Mouse (Mus musculus): ENCODE results near the gene Scaf1. TPM values are rescaled to one million over a fixed set of nuclear protein-coding genes. Genes with fewer than 3 reads are reported as not detected.

Scaf1 gene
- polyA plus RNA-seq, 1 experiment from 2014 or later, result 40.5 TPM

GRCm38 (mm10) chr7:44985595-44986191, 30.5 kb downstream of the Scaf1 start:
- DNase-seq (ENCODE audit: low spot score), result peak; percentile 94
- no peaks in the 10 kb centered on the region for H3K9me3 ChIP-seq
- WGBS, result under 1% methylated on average over 41 of the region's 45 CpGs
- H3K27ac ChIP-seq, result peak overlapping the region; percentile 99
- peaks cover 34% of the 10 kb centered on the region for H3K4me1 ChIP-seq
- peak overlapping the region; percentile 95 for H3K4me3 ChIP-seq
- H3K36me3 ChIP-seq, result peaks cover 53% of the 10 kb centered on the region
- no peaks in the 10 kb centered on the region for H3K27me3 ChIP-seq (ENCODE audit: insufficient read depth, poor library complexity, severe bottlenecking)

- 49% methylated on average over 3 of the region's 3 CpGs for WGBS
- Histone ChIP-seq H3K4me1 (peaks cover 34% of the 10 kb centered on the region), H3K4me3 (peak overlapping the region; percentile 95), H3K27ac (0 out of 2 replicates have a peak overlapping the region, but pooled peaks have one; percentile 99), H3K27me3 (ENCODE audit: insufficient read depth, poor library complexity, severe bottlenecking) (no peaks in the 10 kb centered on the region), H3K36me3 (peaks cover 53% of the 10 kb centered on the region), H3K9me3 (no peaks in the 10 kb centered on the region)
- DNase-seq (ENCODE audit: low spot score), result no peak
Measured at GRCm38 (mm10) chr7:44984833-44985164, 31.4 kb downstream of the Scaf1 start.

DNA sequence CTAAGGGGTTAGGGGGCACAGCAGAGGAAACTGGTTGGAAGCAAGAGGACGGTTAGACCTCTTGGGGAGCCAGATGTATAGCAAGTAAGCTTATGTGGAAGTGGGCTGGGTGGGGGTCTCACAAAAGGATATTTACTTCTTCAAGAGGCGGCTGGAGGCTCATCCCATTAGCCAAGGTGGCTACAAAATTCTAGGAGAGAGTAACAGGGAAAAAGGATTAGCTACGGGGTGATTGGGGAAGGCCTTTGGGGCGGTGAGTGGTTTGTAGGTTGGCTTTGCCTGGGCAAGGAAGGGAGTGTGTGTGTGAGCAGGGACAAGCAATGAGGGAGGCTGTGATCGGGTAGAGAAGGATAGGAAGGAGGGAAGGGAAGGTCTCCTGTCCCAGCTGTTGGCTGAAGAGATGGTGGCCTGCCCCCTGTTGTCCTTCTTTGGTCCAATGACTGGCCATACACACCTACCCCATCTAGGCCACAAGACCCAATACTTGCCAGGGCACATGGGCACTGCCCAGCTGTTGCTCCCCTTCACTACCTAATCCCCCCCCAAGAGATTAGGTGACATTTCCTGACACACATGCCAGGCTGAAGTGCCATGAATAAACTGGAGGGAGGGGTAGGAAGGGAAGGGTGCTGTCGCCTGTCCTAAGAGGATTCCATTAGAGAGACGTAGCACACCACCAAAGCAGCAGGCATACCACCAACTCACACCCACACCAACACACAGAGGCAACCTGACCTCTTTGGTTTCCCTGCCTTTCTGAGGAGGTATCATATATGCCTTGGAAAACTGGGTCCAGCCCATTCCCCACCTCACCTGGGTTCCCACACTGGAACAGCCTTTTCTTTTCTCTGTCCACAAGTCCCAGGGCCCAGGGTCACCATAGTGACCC, 32.0 kb downstream of the Scaf1 start:
- Histone ChIP-seq H3K4me1 (peaks cover 33% of the 10 kb centered on the region), H3K27me3 (ENCODE audit: insufficient read depth, poor library complexity, severe bottlenecking) (no peaks in the 10 kb centered on the region), H3K36me3 (peaks cover 53% of the 10 kb centered on the region), H3K9me3 (no peaks in the 10 kb centered on the region), H3K4me3 (peak overlapping the region; percentile 95), H3K27ac (0 out of 2 replicates have a peak overlapping the region, but pooled peaks have one; percentile 8)
- DNase-seq (ENCODE audit: low spot score), result no peak
- WGBS, result 76% methylated on average over 7 of the region's 7 CpGs

GRCm38 (mm10) chr7:44983085-44983484, 33.1 kb downstream of the Scaf1 start:
- no peak overlapping the region for H3K4me3 ChIP-seq
- H3K9me3 ChIP-seq, result no peaks in the 10 kb centered on the region
- H3K27ac ChIP-seq, result no peak overlapping the region
- 41% methylated on average over 6 of the region's 6 CpGs for WGBS
- H3K4me1 ChIP-seq, result peaks cover 26% of the 10 kb centered on the region
- peaks cover 59% of the 10 kb centered on the region for H3K36me3 ChIP-seq
- DNase-seq (ENCODE audit: low spot score), result peak; percentile 91
- H3K27me3 ChIP-seq (ENCODE audit: insufficient read depth, poor library complexity, severe bottlenecking), result no peaks in the 10 kb centered on the region

GRCm38 (mm10) chr7:44981539-44981938, 34.6 kb downstream of the Scaf1 start:
- peaks cover 25% of the 10 kb centered on the region for H3K4me1 ChIP-seq
- no peak overlapping the region for H3K27ac ChIP-seq
- DNase-seq (ENCODE audit: low spot score), result no peak
- 96% methylated on average over 8 of the region's 8 CpGs for WGBS
- H3K36me3 ChIP-seq, result peaks cover 74% of the 10 kb centered on the region
- no peak overlapping the region for H3K4me3 ChIP-seq
- H3K9me3 ChIP-seq, result no peaks in the 10 kb centered on the region
- no peaks in the 10 kb centered on the region for H3K27me3 ChIP-seq (ENCODE audit: insufficient read depth, poor library complexity, severe bottlenecking)

DNA sequence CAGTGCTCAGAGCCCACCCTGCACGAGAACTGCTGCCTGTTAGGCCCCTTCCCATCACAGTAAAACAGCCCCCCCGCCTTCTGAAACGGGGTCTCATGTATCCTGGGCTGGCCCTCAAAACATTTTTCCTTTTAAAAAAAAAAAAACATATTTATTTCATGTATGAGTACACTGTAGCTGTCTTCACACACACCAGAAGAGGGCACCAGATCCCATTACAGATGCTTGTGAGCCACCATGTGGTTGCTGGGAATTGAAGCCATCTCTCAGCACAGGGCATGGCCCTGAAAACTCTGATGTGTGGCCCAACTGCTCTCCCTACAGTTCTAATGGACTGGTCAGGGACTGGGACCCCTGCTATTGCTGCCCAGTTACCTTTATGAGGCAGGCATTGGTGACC, 37.9 kb downstream of the Scaf1 start:
- H3K4me3 ChIP-seq, result no peak overlapping the region
- no peak overlapping the region for H3K27ac ChIP-seq
- H3K36me3 ChIP-seq, result peaks cover 78% of the 10 kb centered on the region
- DNase-seq (ENCODE audit: low spot score), result no peak
- no peaks in the 10 kb centered on the region for H3K9me3 ChIP-seq
- peaks cover 20% of the 10 kb centered on the region for H3K4me1 ChIP-seq
- H3K27me3 ChIP-seq (ENCODE audit: insufficient read depth, poor library complexity, severe bottlenecking), result no peaks in the 10 kb centered on the region
- WGBS, result 93% methylated on average over 3 of the region's 3 CpGs

- 30% methylated on average over 6 of the region's 6 CpGs for WGBS
- H3K27me3 ChIP-seq (ENCODE audit: insufficient read depth, poor library complexity, severe bottlenecking), result no peaks in the 10 kb centered on the region
Measured at GRCm38 (mm10) chr7:44975117-44975419, 41.1 kb downstream of the Scaf1 start.

DNA sequence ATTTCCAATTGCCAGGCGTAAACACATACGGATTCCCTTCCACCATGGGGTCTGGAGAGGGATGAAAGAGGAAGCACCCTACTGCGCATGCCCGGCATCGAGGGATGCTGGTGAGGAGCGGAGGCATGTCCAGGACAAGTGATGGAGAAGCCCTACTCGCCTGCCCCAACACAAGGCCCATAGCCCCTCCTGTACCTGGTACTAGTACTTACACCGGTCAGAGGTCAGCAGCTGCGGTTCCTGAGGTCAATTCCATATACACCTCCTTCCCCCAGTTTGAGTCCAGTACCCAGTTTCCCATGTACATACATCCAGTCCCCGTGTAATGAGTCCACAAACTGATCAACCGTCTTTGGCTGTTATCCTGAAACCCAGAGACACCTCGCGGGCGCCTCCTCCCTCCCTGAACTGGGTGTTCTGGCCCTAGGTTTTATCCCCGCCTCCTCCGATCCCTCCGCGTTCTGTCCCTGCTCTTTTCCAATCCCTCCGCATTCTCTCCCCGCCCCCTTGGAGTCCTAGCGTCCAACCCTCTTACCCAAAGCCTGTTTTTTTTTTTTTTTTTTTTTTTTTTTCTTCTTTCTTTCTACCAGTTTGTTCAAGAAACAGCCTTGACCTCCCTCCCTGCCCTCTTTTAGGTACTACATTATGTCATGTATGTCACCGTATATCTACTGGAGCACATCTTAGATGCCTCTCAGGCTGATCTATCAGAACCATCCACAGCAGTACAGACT, 41.6 kb downstream of the Scaf1 start, which contains the start of gene Cpt1c:
Gene Cpt1c, minus strand, starts transcription at position 469 of the 734 bp plus-strand sequence.
- peak within 1 kb of the TSS; percentile 53 for H3K4me3 ChIP-seq
- H3K4me1 ChIP-seq, result peaks cover 39% of the 10 kb centered on the region
- peak; percentile 88 for DNase-seq (ENCODE audit: low spot score)
- WGBS, result 5% methylated on average over 22 of the region's 22 CpGs
- H3K9me3 ChIP-seq, result no peaks in the 10 kb centered on the region
- no peaks in the 10 kb centered on the region for H3K27me3 ChIP-seq (ENCODE audit: insufficient read depth, poor library complexity, severe bottlenecking)
- peaks cover 44% of the 10 kb centered on the region for H3K36me3 ChIP-seq
- peak within 1 kb of the TSS; percentile 62 for H3K27ac ChIP-seq

More at GRCm38 (mm10) chr7:44975117-44975419, 41.1 kb downstream of the Scaf1 start:
- H3K4me3 ChIP-seq, result peak overlapping the region; percentile 8; the same call in 1 of the 2 replicates
- DNase-seq (ENCODE audit: low spot score), result no peak
- peaks cover 49% of the 10 kb centered on the region for H3K36me3 ChIP-seq
- peaks cover 34% of the 10 kb centered on the region for H3K4me1 ChIP-seq
- H3K27ac ChIP-seq, result 0 out of 2 replicates have a peak overlapping the region, but pooled peaks have one; percentile 6
- H3K9me3 ChIP-seq, result no peaks in the 10 kb centered on the region

- H3K36me3 ChIP-seq, result peaks cover 35% of the 10 kb centered on the region
- H3K4me3 ChIP-seq, result peak overlapping the region; percentile 53
- DNase-seq (ENCODE audit: low spot score), result no peak
- peak overlapping the region; percentile 62 for H3K27ac ChIP-seq
- no peaks in the 10 kb centered on the region for H3K9me3 ChIP-seq
- H3K4me1 ChIP-seq, result peaks cover 40% of the 10 kb centered on the region
- 42% methylated on average over 14 of the region's 14 CpGs for WGBS
- no peaks in the 10 kb centered on the region for H3K27me3 ChIP-seq (ENCODE audit: insufficient read depth, poor library complexity, severe bottlenecking)
Measured at GRCm38 (mm10) chr7:44973415-44974130, 42.6 kb downstream of the Scaf1 start.

GRCm38 (mm10) chr7:44971142-44971541, 45.0 kb downstream of the Scaf1 start:
- 76% methylated on average over 7 of the region's 7 CpGs for WGBS
- DNase-seq (ENCODE audit: low spot score), result no peak

DNA sequence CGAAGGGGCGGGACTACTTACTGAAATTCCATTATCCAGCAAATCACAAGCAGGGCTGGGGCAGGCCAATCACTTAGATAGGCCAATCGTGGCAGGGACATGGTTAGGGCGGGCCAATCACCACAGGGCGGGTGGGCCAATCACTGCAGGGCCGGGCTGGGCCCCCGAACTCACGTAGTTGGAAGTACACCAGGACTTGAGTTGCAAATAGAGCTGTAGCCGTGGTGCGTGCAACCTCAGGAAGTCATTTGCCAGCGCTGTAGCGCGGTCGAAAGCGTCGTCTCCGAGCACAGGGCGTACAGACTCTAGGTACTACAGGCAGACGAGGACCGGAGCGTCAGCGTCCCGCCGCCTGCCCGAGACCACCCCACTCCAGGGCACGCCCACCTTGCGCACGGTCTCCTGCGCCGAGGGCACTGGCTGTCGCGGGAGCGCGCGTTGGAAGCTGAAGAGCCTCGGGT, 45.9 kb downstream of the Scaf1 start:
- Histone ChIP-seq H3K4me1 (peaks cover 33% of the 10 kb centered on the region), H3K27me3 (ENCODE audit: insufficient read depth, poor library complexity, severe bottlenecking) (no peaks in the 10 kb centered on the region), H3K27ac (peak overlapping the region; percentile 89), H3K4me3 (peak overlapping the region; percentile 71), H3K36me3 (peaks cover 14% of the 10 kb centered on the region), H3K9me3 (no peaks in the 10 kb centered on the region)
- peak; percentile 97 for DNase-seq (ENCODE audit: low spot score)
- WGBS, result under 1% methylated on average over 36 of the region's 36 CpGs

More at GRCm38 (mm10) chr7:44971142-44971541, 45.0 kb downstream of the Scaf1 start:
- H3K9me3 ChIP-seq, result no peaks in the 10 kb centered on the region
- H3K27ac ChIP-seq, result peak overlapping the region; percentile 89
- peaks cover 16% of the 10 kb centered on the region for H3K36me3 ChIP-seq
- H3K4me1 ChIP-seq, result peaks cover 36% of the 10 kb centered on the region
- H3K27me3 ChIP-seq (ENCODE audit: insufficient read depth, poor library complexity, severe bottlenecking), result no peaks in the 10 kb centered on the region
- peak overlapping the region; percentile 71 for H3K4me3 ChIP-seq

DNA sequence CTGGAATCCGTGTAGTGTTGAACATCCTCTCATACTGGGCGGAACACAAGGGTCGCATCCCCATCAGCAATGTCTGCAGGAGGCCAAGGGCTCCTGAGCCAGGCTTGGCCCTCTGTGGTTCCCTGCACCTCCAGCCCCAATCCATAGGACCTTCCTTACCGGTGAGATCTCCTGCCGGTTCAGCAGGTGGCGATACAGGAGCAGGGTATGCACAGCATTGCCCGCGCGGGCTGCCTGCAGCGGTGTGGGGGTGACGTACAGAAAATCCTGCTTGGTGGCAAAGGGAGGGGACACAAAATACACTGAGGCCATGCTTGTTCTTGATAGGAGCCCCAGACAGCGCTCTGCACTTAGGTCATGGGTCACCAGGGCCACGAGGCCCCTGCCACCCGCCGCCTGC, 49.5 kb downstream of the Scaf1 start:
- WGBS, result 62% methylated on average over 15 of the region's 15 CpGs
- Histone ChIP-seq H3K36me3 (peaks cover 38% of the 10 kb centered on the region; the same call in 1 of the 2 replicates), H3K9me3 (no peaks in the 10 kb centered on the region), H3K4me1 (peaks cover 21% of the 10 kb centered on the region), H3K27ac (no peak overlapping the region), H3K4me3 (no peak overlapping the region), H3K27me3 (ENCODE audit: insufficient read depth, poor library complexity, severe bottlenecking) (no peaks in the 10 kb centered on the region)
- DNase-seq (ENCODE audit: low spot score), result no peak
